Mouse (Mus musculus) lung, adult 18-20 months (tissue): ENCODE data around the gene Commd8.
"Not testable (repeated sequence)": the region's sequence is repeated elsewhere in the genome, so short reads cannot be mapped to it uniquely, and the experiment has no call there.

Experiments used
- DNase-seq, 2 experiments: peaks; one replicate each; pipeline ENCODE4 v3.0.0; 2022; ENCODE audit warnings: mixed read lengths in 2 of 2

The Commd8 gene

GRCm38 (mm10) chr5:72164386-72164785, 3.6 kb downstream of the Commd8 start:
- no peak for DNase-seq

GRCm38 (mm10) chr5:72162855-72163254, 5.1 kb downstream of the Commd8 start:
- no peak for DNase-seq

- DNase-seq: no peak
These were observed 7.1 kb downstream of the Commd8 start for GRCm38 (mm10) chr5:72160781-72161485.

GRCm38 (mm10) chr5:72159537-72159936, 8.5 kb downstream of the Commd8 start:
- DNase-seq: no peak

GRCm38 (mm10) chr5:72158667-72159066, 9.3 kb downstream of the Commd8 start:
- no peak for DNase-seq

- DNase-seq: no peak
These were observed 11.4 kb downstream of the Commd8 start for GRCm38 (mm10) chr5:72156598-72156997.

GRCm38 (mm10) chr5:72155686-72156085, 12.3 kb downstream of the Commd8 start:
- DNase-seq: not testable (repeated sequence)

- DNase-seq: no peak
These were observed 17.1 kb downstream of the Commd8 start for GRCm38 (mm10) chr5:72150870-72151269.

- no peak for DNase-seq
These were observed 19.3 kb downstream of the Commd8 start for GRCm38 (mm10) chr5:72148679-72149078.

- DNase-seq: no peak
These were observed 28.4 kb downstream of the Commd8 start for GRCm38 (mm10) chr5:72139619-72140018.

- DNase-seq: no peak
These were observed 29.7 kb downstream of the Commd8 start for GRCm38 (mm10) chr5:72138256-72138655.

GRCm38 (mm10) chr5:72133906-72134305, 34.1 kb downstream of the Commd8 start:
- no peak for DNase-seq

- no peak for DNase-seq
These were observed 41.3 kb downstream of the Commd8 start for GRCm38 (mm10) chr5:72126681-72127080.

GRCm38 (mm10) chr5:72122414-72123037, 45.5 kb downstream of the Commd8 start:
- no peak for DNase-seq
